Mouse (Mus musculus) MEL (cell line): ENCODE measurements at regions not wholly inside any gene's neighbourhood (a gene's known extent, or its start where the extent isn't known, plus 50 kb on each side); places are given as distances from the start of the nearest gene placed in this dataset.

Source experiments
- DNase-seq: peaks from one replicate; pipeline ENCODE4 v3.0.0; 2011; ENCODE audit warnings: low read depth, low spot score
- H3K27ac ChIP-seq: 2 replicates; pipeline ENCODE4 v1.5.1; 2012; ENCODE audit warnings: low read depth, mild to moderate bottlenecking, control low read depth, low read length, moderate library complexity; ENCODE audit not compliant: control insufficient read depth
- H3K27me3 ChIP-seq, 2 experiments: fragments of 150-350 bp in 1 of 2; sonication (generic) in 1 of 2; 2 replicates each; pipeline ENCODE4 v1.6.1; 2012; ENCODE audit warnings: low read length in 2 of 2, mild to moderate bottlenecking in 2 of 2, improper control_type of control experiment in 1 of 2, moderate library complexity in 1 of 2; ENCODE audit not compliant: insufficient read depth in 2 of 2, control insufficient read depth in 1 of 2
- H3K36me3 ChIP-seq, 2 experiments: 2 replicates each; pipeline ENCODE4 v1.6.1; 2012 to 2014; ENCODE audit warnings: low read length in 2 of 2, improper control_type of control experiment in 1 of 2, inconsistent platforms in 1 of 2, mild to moderate bottlenecking in 1 of 2; ENCODE audit not compliant: insufficient read depth in 2 of 2, control insufficient read depth in 1 of 2
- H3K4me1 ChIP-seq, 2 experiments: fragments of 150-350 bp in 1 of 2; sonication (generic) in 1 of 2; 2 replicates each; pipeline ENCODE4 v1.6.1; 2012; ENCODE audit warnings: low read length in 2 of 2, improper control_type of control experiment in 1 of 2, mild to moderate bottlenecking in 1 of 2; ENCODE audit not compliant: insufficient read depth in 2 of 2, control insufficient read depth in 1 of 2
- H3K4me3 ChIP-seq, 2 experiments: fragments of 150-350 bp in 1 of 2; sonication (generic) in 1 of 2; 2 replicates each; pipeline ENCODE4 v1.5.1; 2012; ENCODE audit warnings: low read depth in 2 of 2, low read length in 2 of 2, mild to moderate bottlenecking in 2 of 2, moderate library complexity in 2 of 2, control low read depth in 1 of 2, improper control_type of control experiment in 1 of 2; ENCODE audit not compliant: control insufficient read depth in 1 of 2, insufficient read depth in 1 of 2
- H3K79me2 ChIP-seq: 2 replicates; pipeline ENCODE4 v1.6.1; 2012; ENCODE audit warnings: mild to moderate bottlenecking, low read length, moderate library complexity; ENCODE audit not compliant: control insufficient read depth, poor library complexity, insufficient read depth
- H3K9ac ChIP-seq: 2 replicates; pipeline ENCODE4 v1.6.1; 2012; ENCODE audit warnings: low read depth, mild to moderate bottlenecking, control low read depth, low read length, moderate library complexity; ENCODE audit not compliant: control insufficient read depth, poor library complexity, severe bottlenecking
- H3K9me3 ChIP-seq: fragments of 150-350 bp; sonication (generic); replicated peaks from 2 replicates; pipeline ENCODE4 v1.6.1; 2012; ENCODE audit warnings: mild to moderate bottlenecking, low read length, improper control_type of control experiment, moderate library complexity; ENCODE audit not compliant: insufficient read depth
- BHLHE40 ChIP-seq: IDR thresholded peaks from 2 replicates; pipeline ENCODE4 v1.6.1; 2012; ENCODE audit warnings: low read depth, mild to moderate bottlenecking, inconsistent platforms, low read length, improper control_type of control experiment, borderline replicate concordance
- CHD1 ChIP-seq: IDR thresholded peaks from 2 replicates; pipeline ENCODE4 v1.6.1; 2012; ENCODE audit warnings: low read depth, mild to moderate bottlenecking, inconsistent platforms, low read length, improper control_type of control experiment
- CTCF ChIP-seq, 3 experiments: IDR thresholded peaks in 2 of 3; conservative IDR thresholded peaks in 1 of 3; 2 replicates each; pipeline ENCODE4 v1.5.1; 2011 to 2012; ENCODE audit warnings: low read length in 3 of 3, low read depth in 2 of 3, mild to moderate bottlenecking in 2 of 3, improper control_type of control experiment in 1 of 3, inconsistent platforms in 1 of 3, mixed read lengths in 1 of 3, moderate library complexity in 1 of 3; ENCODE audit not compliant: control insufficient read depth in 1 of 3, insufficient read depth in 1 of 3, poor library complexity in 1 of 3, severe bottlenecking in 1 of 3
- E2F4 ChIP-seq: IDR thresholded peaks from 2 replicates; pipeline ENCODE4 v1.6.1; 2011; ENCODE audit warnings: low read depth, low read length, improper control_type of control experiment, borderline replicate concordance
- EP300 ChIP-seq, 2 experiments: IDR thresholded peaks; 2 replicates each; pipeline ENCODE4 v1.6.1; 2011; ENCODE audit warnings: improper control_type of control experiment in 2 of 2, low read length in 2 of 2, low read depth in 1 of 2, mild to moderate bottlenecking in 1 of 2
- ETS1 ChIP-seq: IDR thresholded peaks from 2 replicates; pipeline ENCODE4 v1.6.1; 2012; ENCODE audit warnings: low read depth, mild to moderate bottlenecking, inconsistent platforms, low read length, improper control_type of control experiment, moderate library complexity
- GABPA ChIP-seq: IDR thresholded peaks from 2 replicates; pipeline ENCODE4 v1.6.1; 2012; ENCODE audit warnings: low read depth, mild to moderate bottlenecking, inconsistent platforms, low read length, improper control_type of control experiment, moderate library complexity
- GATA1 ChIP-seq: IDR thresholded peaks from 2 replicates; pipeline ENCODE4 v1.6.1; 2011; ENCODE audit warnings: low read depth, low read length, improper control_type of control experiment
- HCFC1 ChIP-seq: IDR thresholded peaks from 2 replicates; pipeline ENCODE4 v1.6.1; 2012; ENCODE audit warnings: low read depth, mild to moderate bottlenecking, inconsistent platforms, low read length, improper control_type of control experiment, moderate library complexity
- JUND ChIP-seq: IDR thresholded peaks from 2 replicates; pipeline ENCODE4 v1.6.1; 2011; ENCODE audit warnings: low read depth, mild to moderate bottlenecking, improper control_type of control experiment, low read length
- KAT2A ChIP-seq: conservative IDR thresholded peaks from 2 replicates; pipeline ENCODE4 v1.6.1; 2012; ENCODE audit warnings: low read depth, low read length, improper control_type of control experiment, inconsistent platforms
- MAFK ChIP-seq: IDR thresholded peaks from 2 replicates; pipeline ENCODE4 v1.6.1; 2011; ENCODE audit warnings: low read depth, mild to moderate bottlenecking, low read length, improper control_type of control experiment, borderline replicate concordance
- MAZ ChIP-seq: IDR thresholded peaks from 2 replicates; pipeline ENCODE4 v1.6.1; 2012; ENCODE audit warnings: low read depth, mild to moderate bottlenecking, inconsistent platforms, low read length, improper control_type of control experiment
- MEF2A ChIP-seq: IDR thresholded peaks from 2 replicates; pipeline ENCODE4 v1.6.1; 2014; ENCODE audit warnings: low read depth, mild to moderate bottlenecking, inconsistent platforms, low read length, improper control_type of control experiment; ENCODE audit not compliant: poor library complexity, insufficient replicate concordance, severe bottlenecking; ENCODE audit errors: extremely low read depth
- MXI1 ChIP-seq: IDR thresholded peaks from 2 replicates; pipeline ENCODE4 v1.6.1; 2011; ENCODE audit warnings: mild to moderate bottlenecking, low read depth, low read length, improper control_type of control experiment
- MYB ChIP-seq: IDR thresholded peaks from 2 replicates; pipeline ENCODE4 v1.6.1; 2011; ENCODE audit warnings: mild to moderate bottlenecking, low read depth, low read length, improper control_type of control experiment
- MYC ChIP-seq: IDR thresholded peaks from 2 replicates; pipeline ENCODE4 v1.6.1; 2011; ENCODE audit warnings: low read depth, mild to moderate bottlenecking, low read length, improper control_type of control experiment, moderate library complexity
- NELFE ChIP-seq: IDR thresholded peaks from 2 replicates; pipeline ENCODE4 v1.6.1; 2011; ENCODE audit warnings: low read depth, low read length, improper control_type of control experiment
- NRF1 ChIP-seq: IDR thresholded peaks from 2 replicates; pipeline ENCODE4 v1.6.1; 2014; ENCODE audit warnings: low read depth, mild to moderate bottlenecking, inconsistent platforms, low read length, improper control_type of control experiment, moderate library complexity; ENCODE audit not compliant: poor library complexity, insufficient read depth, severe bottlenecking
- POLR2A ChIP-seq, 2 experiments: IDR thresholded peaks; 2 replicates each; pipeline ENCODE4 v1.6.1; 2011 to 2012; ENCODE audit warnings: low read length in 2 of 2, mild to moderate bottlenecking in 2 of 2, control low read depth in 1 of 2, improper control_type of control experiment in 1 of 2, low read depth in 1 of 2, moderate library complexity in 1 of 2; ENCODE audit not compliant: control insufficient read depth in 1 of 2, insufficient read depth in 1 of 2, poor library complexity in 1 of 2
- POLR2AphosphoS2 ChIP-seq: IDR thresholded peaks from 2 replicates; pipeline ENCODE4 v1.6.1; 2011; ENCODE audit warnings: low read length, improper control_type of control experiment
- POLR2AphosphoS5 ChIP-seq: IDR thresholded peaks from 2 replicates; pipeline ENCODE4 v1.6.1; 2012; ENCODE audit warnings: low read depth, borderline replicate concordance, mild to moderate bottlenecking, inconsistent platforms, low read length, moderate library complexity, mixed read lengths
- RAD21 ChIP-seq: IDR thresholded peaks from 2 replicates; pipeline ENCODE4 v1.6.1; 2011; ENCODE audit warnings: mild to moderate bottlenecking, low read depth, low read length, improper control_type of control experiment
- RCOR1 ChIP-seq: IDR thresholded peaks from 2 replicates; pipeline ENCODE4 v1.6.1; 2012; ENCODE audit warnings: low read depth, mild to moderate bottlenecking, inconsistent platforms, low read length, improper control_type of control experiment
- SIN3A ChIP-seq: IDR thresholded peaks from 2 replicates; pipeline ENCODE4 v1.6.1; 2012; ENCODE audit warnings: low read length, improper control_type of control experiment, inconsistent platforms
- SMC3 ChIP-seq: IDR thresholded peaks from 2 replicates; pipeline ENCODE4 v1.6.1; 2011; ENCODE audit warnings: low read depth, low read length, improper control_type of control experiment
- TAL1 ChIP-seq: IDR thresholded peaks from 2 replicates; pipeline ENCODE4 v1.6.1; 2012; ENCODE audit warnings: mild to moderate bottlenecking, inconsistent platforms, low read length, moderate library complexity, mixed read lengths
- TBP ChIP-seq: IDR thresholded peaks from 2 replicates; pipeline ENCODE4 v1.8.0; 2011; ENCODE audit warnings: low read depth, low read length, improper control_type of control experiment
- TCF12 ChIP-seq: IDR thresholded peaks from 2 replicates; pipeline ENCODE4 v1.6.1; 2014; ENCODE audit warnings: low read depth, mild to moderate bottlenecking, inconsistent platforms, low read length, improper control_type of control experiment, moderate library complexity
- UBTF ChIP-seq: IDR thresholded peaks from 2 replicates; pipeline ENCODE4 v1.6.1; 2012; ENCODE audit warnings: low read depth, mild to moderate bottlenecking, inconsistent platforms, low read length, improper control_type of control experiment, moderate library complexity, borderline replicate concordance; ENCODE audit not compliant: insufficient read depth
- USF1 ChIP-seq: IDR thresholded peaks from 2 replicates; pipeline ENCODE4 v1.6.1; 2014; ENCODE audit warnings: low read depth, mild to moderate bottlenecking, inconsistent platforms, low read length, improper control_type of control experiment, moderate library complexity
- USF2 ChIP-seq, 2 experiments: IDR thresholded peaks; 2 replicates each; pipeline ENCODE4 v1.6.1; 2011 to 2012; ENCODE audit warnings: improper control_type of control experiment in 2 of 2, low read length in 2 of 2, borderline replicate concordance in 1 of 2, inconsistent platforms in 1 of 2, low read depth in 1 of 2, mild to moderate bottlenecking in 1 of 2; ENCODE audit not compliant: insufficient read depth in 1 of 2
- ZC3H11A ChIP-seq: IDR thresholded peaks from 2 replicates; pipeline ENCODE4 v1.6.1; 2012; ENCODE audit warnings: low read depth, mild to moderate bottlenecking, inconsistent platforms, low read length, improper control_type of control experiment
- ZKSCAN1 ChIP-seq: IDR thresholded peaks from 2 replicates; pipeline ENCODE4 v1.6.1; 2012; ENCODE audit warnings: low read depth, mild to moderate bottlenecking, inconsistent platforms, low read length, improper control_type of control experiment, moderate library complexity
- ZMIZ1 ChIP-seq: IDR thresholded peaks from 2 replicates; pipeline ENCODE4 v1.6.1; 2012; ENCODE audit warnings: low read depth, mild to moderate bottlenecking, inconsistent platforms, low read length, improper control_type of control experiment, moderate library complexity
- ZNF384 ChIP-seq: IDR thresholded peaks from 2 replicates; pipeline ENCODE4 v1.6.1; 2012; ENCODE audit warnings: low read depth, mild to moderate bottlenecking, inconsistent platforms, low read length, improper control_type of control experiment

- 0 out of 2 replicates have a peak overlapping the region, but pooled peaks have one; percentile 18 for H3K9ac ChIP-seq
- H3K36me3 ChIP-seq: peaks cover 0 to 13% of the 10 kb centered on the region in 2 experiments; a peak in 2 of 4 replicates
- no peaks in the 10 kb centered on the region for H3K9me3 ChIP-seq
- peak; percentile 93 for DNase-seq
- H3K4me1 ChIP-seq: peaks cover 2 to 12% of the 10 kb centered on the region in 2 experiments; a peak in 2 of 4 replicates
- peak overlapping the region; percentile 84 for H3K27ac ChIP-seq
- no peaks in the 10 kb centered on the region for H3K79me2 ChIP-seq
- no peak overlapping the region; a peak in 1 of 4 replicates for H3K4me3 ChIP-seq
- H3K27me3 ChIP-seq: no peaks in the 10 kb centered on the region
- TF ChIP-seq GABPA (no peak), MAFK (no peak), JUND (no peak), E2F4 (no peak), UBTF (no peak), POLR2AphosphoS5 (no peak), ETS1 (peak; percentile 51; the same call in 1 of the 2 replicates), EP300 (IDR thresholded peaks at IDR 0.05; ENCODE audit: low read depth in 1 of 2, low read length in 2 of 2) (peak; percentile 84 to 88), ZMIZ1 (no peak), TAL1 (no peak), POLR2A (IDR thresholded peaks at IDR 0.05; ENCODE audit: control insufficient read depth in 1 of 2, insufficient read depth in 1 of 2, low read depth in 1 of 2, low read length in 2 of 2, poor library complexity in 1 of 2) (no peak), RCOR1 (peak; percentile 76), GATA1 (peak; percentile 51; the same call in 1 of the 2 replicates), KAT2A (no peak), CHD1 (no peak), TBP (0 out of 2 replicates have a peak, but pooled peaks have one; percentile 25), NRF1 (no peak), SMC3 (no peak), MXI1 (peak; percentile 49; the same call in 1 of the 2 replicates), MEF2A (no peak), BHLHE40 (0 out of 2 replicates have a peak, but pooled peaks have one; percentile 17), TCF12 (0 out of 2 replicates have a peak, but pooled peaks have one; percentile 31), USF2 (IDR thresholded peaks at IDR 0.05; ENCODE audit: borderline replicate concordance in 1 of 2, insufficient read depth in 1 of 2, low read depth in 1 of 2, low read length in 2 of 2) (no peak), USF1 (no peak), HCFC1 (peak; percentile 50; the same call in 1 of the 2 replicates), POLR2AphosphoS2 (no peak), SIN3A (peak; percentile 68; the same call in 1 of the 2 replicates), MYB (peak; percentile 34; the same call in 1 of the 2 replicates), ZKSCAN1 (no peak), ZC3H11A (no peak), CTCF (IDR thresholded peaks at IDR 0.05 in 2 of 3, conservative IDR thresholded peaks at IDR 0.05 in 1 of 3; ENCODE audit: control insufficient read depth in 1 of 3, insufficient read depth in 1 of 3, low read depth in 2 of 3, low read length in 3 of 3, poor library complexity in 1 of 3, severe bottlenecking in 1 of 3) (no peak), RAD21 (no peak), NELFE (0 out of 2 replicates have a peak, but pooled peaks have one; percentile 17), ZNF384 (no peak), MYC (peak; percentile 53; the same call in 1 of the 2 replicates), MAZ (0 out of 2 replicates have a peak, but pooled peaks have one; percentile 55)
These were observed 119.7 kb downstream of the Mtx3 start for GRCm38 (mm10) chr13:92964213-92964743.
